Mouse (Mus musculus) frontal cortex, postnatal 25 days (tissue): ENCODE results near the gene Hif1an.

Source experiments
- DNase-seq, 2 experiments: peaks; one replicate each; pipeline ENCODE4 v3.0.0; 2022; ENCODE audit warnings: low spot score in 2 of 2

Gene Hif1an

DNA sequence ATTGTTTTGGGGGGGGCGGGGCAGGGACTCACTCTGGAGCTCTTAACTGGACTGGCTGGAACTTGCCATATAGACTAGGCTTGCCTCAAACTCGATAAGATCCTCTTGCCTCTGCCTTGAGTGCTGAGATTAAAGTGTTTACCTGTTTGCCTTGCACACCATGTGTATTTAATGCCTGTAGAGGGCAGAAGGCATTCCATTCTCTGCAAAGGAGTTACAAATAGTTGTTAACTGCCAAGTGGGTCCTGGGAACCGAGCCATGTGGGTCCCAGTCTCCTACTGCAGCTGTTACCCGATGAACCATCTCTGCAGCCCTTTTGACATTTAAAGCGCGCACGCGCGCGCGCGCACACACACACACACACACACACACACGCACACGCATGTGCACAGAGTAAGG, 1.4 kb downstream of the Hif1an start:
- DNase-seq = no peak

DNA sequence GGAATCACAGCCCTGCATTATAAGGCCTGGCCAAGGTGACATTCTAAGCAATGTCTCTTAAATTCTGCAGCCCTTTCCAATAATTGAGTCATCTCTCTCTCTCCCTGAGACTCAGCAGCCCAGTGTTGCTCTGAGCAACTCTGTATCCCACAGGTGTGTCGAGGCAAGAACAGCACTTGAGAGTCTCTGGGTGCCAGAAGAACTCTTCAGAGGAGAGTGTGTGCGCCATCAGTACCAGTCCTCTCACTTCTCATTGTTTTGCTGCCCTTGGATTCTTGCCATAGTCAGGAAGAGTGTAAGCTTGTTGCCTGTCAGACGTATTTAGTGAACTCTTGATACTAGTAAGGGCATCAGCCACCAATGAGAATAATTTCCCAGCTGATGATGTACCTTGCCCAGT, 5.1 kb downstream of the Hif1an start:
- no peak for DNase-seq

DNA sequence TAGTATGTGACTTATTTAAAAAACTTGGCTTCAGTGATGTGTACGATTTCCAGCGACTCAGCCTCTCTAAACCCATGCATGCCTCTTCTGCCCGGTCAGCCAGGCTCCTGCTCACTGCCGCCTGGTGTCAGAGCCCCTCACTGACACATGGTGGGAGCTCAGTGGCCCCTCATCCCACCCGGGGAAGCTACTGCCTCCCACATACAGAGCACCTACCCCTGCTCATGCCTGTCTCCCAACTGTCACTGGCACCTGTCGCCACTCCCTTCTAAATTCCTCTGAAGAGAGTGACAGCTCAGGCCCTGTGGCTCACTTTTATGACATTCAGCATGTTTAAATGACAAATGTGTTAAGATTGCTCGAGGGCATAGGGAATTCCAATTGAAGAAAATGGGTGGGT, 13.6 kb downstream of the Hif1an start:
- DNase-seq = no peak

DNA sequence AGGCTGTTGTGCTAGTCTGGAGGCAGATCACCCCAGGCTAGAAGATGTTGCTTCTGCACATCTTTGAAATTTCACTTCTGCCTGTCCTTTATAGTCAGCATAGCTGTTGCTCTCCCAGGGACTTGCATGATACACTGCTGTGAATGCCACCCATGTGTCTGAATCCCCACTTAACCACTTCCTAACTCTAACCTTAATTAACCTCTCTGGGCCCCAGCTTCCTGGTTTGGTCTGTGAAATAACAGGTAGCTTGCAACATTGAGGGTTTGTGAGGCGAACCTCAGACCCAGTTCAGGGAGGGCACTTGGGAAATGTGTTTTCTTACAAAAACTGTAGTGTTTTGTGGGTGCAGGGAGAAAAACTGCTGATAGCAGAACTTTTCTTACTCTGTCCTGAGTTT, 15.4 kb downstream of the Hif1an start:
- no peak for DNase-seq

DNA sequence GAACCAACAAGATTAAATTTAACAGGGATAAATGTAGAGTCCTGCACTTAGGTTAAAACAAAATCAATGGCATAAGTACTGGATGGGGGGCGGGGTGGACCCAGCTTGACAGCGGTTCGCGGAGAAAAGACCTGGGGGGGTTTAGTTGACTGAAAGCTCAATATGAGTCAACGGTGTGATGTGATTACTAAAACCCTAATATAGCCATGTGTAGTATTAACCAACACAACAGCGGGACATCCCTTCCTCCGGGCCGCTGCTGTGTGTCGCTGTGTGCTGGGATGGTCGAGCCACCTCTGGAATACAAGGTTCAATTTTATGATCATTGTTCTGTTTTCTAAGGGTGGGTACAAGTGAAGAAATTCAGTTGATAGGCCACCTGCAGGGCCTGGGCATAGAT, 19.5 kb downstream of the Hif1an start:
- no peak for DNase-seq

DNA sequence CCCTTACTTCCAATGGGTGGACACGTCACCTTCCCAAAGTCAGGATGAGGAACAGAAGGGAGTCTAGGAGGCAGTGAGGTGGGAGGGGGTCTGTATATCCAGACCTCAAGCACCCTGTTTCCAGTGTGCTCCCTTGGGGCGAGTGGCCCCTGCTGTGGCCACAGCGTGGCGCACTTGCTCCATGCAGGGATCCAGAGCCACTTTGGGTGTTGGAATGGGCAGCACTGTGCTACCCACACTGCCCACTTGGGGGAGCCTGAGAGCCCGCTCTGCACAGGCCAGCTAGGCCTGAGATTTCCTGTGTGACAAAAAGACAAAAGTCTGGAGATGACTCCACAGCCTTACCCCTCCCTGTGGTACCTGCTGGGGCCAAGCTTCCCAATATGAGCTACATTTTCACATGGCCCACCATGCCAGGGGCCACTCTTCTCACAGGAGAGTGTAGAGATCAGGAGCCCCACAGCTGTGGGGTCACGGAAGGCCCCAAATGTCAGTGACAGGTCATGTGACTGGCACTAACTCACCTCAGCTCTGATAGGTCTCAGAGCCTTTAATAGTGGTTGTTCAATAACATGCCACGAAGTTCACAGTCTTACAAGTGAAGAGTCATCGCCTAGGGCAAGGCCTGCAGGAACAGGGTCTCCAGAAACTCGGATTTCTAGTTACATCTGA, 20.1 kb downstream of the Hif1an start:
- DNase-seq = peak; percentile 94 to 97

DNA sequence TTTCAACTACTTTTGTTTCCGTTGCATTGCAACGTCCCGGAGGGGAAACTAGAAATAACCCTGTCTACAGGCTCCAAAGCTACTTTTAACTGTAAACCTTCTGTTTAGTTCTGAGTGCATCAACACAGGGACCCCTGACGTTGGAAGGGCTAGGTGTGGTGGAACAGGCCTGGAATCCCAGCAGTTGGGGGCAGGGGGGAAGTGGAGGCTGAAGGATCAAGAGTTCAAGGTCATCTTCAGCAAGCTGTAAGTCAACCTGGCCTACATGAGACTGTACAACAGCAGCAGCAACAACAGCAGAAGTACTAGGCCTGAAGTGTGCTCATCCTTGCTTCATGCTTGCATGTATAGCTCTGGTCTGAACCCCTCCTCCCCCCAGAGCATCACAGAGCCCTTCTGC, 25.4 kb downstream of the Hif1an start:
- no peak for DNase-seq

DNA sequence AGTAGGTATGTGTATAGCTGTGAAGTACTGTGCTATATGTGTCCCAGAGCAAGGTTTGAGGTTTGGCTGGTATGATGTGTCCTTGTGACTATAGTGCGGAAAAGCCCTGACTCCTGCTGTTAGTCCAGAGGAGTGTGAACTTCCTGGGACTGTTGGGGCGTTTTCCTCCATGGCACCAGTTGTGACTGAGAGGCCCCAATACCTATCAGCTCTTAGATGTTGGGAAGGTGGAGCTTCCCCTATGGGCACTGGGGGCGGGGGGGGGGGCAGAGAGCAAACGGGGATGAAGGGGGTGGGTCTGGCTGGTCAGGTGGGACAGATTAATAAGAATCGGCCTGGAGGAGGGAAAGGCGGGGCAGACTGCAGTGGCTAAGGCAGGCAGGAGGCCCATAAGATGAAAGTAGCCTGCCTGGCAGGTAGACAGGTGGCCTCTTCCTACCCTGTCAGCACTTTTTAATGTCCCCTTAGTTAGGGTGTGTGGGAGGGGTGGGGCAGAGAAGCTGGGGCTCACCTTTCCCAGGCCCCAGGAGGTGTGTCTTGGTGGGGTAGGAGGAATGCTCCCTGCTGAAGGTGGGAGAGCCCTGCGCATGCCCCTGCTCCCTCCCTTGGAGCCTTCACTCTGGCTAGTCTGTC, 27.1 kb downstream of the Hif1an start:
- DNase-seq = no peak

DNA sequence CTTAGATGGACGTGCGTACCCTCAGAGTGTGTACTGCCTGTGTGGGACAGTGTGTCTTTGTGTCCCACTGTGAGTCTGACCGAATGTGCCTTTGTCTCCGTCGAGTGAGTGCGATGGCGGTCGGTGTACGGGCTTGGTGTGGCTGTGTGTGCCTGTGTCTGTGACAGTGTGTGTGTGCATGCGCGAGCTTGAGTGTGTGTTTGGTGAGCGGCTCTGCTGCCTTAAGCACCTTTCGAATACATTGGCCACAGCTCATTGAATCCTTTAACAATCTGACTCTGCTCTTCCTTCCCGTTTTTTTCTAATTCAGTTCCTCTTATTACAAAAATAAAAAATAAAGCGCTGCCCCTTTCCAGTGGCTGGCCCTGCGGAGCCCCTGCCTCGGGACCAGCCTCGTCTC, 28.3 kb downstream of the Hif1an start:
- no peak for DNase-seq

DNA sequence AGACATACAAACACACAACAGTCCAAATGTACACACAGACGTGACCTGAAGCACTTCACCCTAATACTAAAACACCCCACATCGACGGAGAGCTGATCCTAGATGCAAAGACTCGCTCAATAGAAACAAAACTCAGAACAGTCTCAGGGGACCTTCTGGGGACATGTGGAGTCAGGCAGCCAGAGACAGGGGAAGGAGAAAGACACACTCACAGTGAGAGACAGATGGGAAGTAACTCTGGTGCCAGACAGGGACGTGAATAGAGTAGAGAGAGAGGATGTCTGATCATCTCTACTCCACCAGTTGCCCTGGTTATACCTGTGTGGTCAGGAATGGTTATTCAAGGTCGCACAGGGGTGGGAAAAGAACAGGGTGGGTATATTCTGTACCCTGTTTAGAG, 29.0 kb downstream of the Hif1an start:
- DNase-seq = no peak

DNA sequence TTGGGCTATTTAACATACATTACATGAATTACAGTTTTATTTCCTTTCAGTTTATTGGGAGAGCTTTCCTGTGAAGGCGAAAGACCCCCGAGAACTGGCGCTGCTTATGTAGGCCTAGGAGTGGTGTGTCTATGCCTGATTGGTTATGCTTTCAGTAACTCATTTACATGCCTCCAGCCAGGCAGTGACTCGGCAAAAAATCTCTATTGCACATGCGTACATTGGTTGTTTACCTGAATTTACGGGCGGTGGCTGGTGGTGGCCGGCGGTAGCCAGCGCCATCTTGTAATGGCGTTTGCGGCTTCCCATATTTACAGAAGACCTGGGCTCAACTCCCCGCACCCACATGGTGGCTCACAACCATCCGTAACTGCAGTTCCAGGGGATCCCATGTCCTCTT, 31.5 kb downstream of the Hif1an start:
- no peak for DNase-seq

DNA sequence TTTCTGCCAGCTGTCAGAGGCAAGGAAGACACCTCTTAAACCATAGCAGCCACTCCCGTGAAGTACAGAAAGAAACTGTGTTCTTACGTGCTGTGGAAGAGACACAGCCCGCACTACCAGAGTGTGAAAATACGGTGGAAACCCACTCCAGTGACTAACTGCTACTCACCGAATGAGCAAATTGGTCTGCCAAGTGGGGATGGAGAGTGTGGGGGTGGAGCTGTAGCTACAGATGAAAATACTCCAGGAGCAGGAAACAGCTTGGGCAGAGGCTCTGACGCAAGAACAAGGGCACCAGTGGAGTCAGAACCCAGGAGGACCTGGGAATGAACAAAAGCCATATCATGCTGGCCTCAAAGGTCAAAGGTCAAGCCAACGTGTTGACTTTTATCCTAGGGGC, 55.5 kb downstream of the Hif1an start:
- peak in 1 of 2 experiments; percentile 30 for DNase-seq
